Mouse (Mus musculus) bone marrow macrophage, adult 2 months (primary cell): ENCODE measurements around the gene Dnhd1.

Experiments used
- CTCF ChIP-seq: IDR thresholded peaks from 2 replicates; pipeline ENCODE4 v1.5.1; 2012; ENCODE audit warnings: low read depth, mild to moderate bottlenecking, low read length, moderate library complexity
- POLR2A ChIP-seq: IDR thresholded peaks from 2 replicates; pipeline ENCODE4 v1.6.1; 2012; ENCODE audit warnings: mild to moderate bottlenecking, low read depth, low read length, borderline replicate concordance

DNA sequence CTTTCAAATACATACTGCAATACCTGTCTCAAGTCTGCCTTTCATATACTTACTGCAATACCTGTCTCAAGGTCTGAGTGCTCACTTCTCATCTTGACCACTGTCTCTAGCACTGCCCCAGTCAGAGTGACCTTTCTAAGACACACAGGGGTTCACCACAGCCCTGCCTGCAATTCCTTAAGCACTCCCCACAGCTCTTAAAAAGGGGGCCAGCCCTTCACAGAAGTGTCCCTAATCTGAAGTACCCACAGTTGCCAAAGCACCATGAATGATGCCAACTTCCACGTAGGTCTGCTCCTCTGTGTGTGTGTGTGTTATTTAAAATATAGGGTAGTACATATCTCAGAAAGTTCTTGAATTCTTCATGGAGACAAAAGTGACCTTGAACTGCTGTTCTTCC lies 38.9 kb upstream of the Dnhd1 start:
- no peak for TF ChIP-seq CTCF
- no peak for TF ChIP-seq POLR2A
